Mouse (Mus musculus): ENCODE results near the gene Olfr45.

DNA sequence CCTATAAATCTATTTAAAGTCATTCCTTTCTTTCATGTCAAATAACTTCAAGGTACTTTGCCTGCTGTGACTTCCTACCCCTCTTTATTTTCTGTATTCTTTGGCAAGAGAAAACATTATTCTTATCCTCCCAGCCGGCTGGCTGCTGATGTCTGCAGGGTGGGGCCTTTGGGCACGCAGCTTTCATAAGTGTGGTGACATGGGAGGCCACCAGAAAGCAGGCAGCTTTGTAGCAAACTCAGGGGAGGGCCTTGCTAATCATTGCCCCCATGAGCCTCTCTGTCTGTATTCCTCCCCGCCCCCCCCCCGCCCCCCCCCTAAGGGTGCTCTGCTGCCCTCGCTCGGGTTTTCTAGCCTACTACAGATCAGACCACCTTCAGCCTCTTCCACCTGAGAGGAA, 5.9 kb upstream of the Olfr45 start:
- TF ChIP-seq TAL1 (IDR thresholded peaks at IDR 0.05; ENCODE audit: low read length) (no peak), ZKSCAN1 (IDR thresholded peaks at IDR 0.05; ENCODE audit: low read depth, low read length) (no peak), NRF1 (IDR thresholded peaks at IDR 0.05; ENCODE audit: insufficient read depth, low read depth, low read length, poor library complexity, severe bottlenecking) (no peak), E2F4 (IDR thresholded peaks at IDR 0.05; ENCODE audit: borderline replicate concordance, low read depth, low read length) (no peak), POLR2A (IDR thresholded peaks at IDR 0.05; ENCODE audit: control insufficient read depth in 1 of 2, insufficient read depth in 1 of 2, low read depth in 1 of 2, low read length in 2 of 2, poor library complexity in 1 of 2) (no peak), CTCF (IDR thresholded peaks at IDR 0.05 in 2 of 3, conservative IDR thresholded peaks at IDR 0.05 in 1 of 3; ENCODE audit: control insufficient read depth in 1 of 3, insufficient read depth in 1 of 3, low read depth in 2 of 3, low read length in 3 of 3, poor library complexity in 1 of 3, severe bottlenecking in 1 of 3) (no peak), KAT2A (conservative IDR thresholded peaks at IDR 0.05; ENCODE audit: low read depth, low read length) (no peak), EP300 (IDR thresholded peaks at IDR 0.05; ENCODE audit: low read depth in 1 of 2, low read length in 2 of 2) (no peak), UBTF (IDR thresholded peaks at IDR 0.05; ENCODE audit: borderline replicate concordance, insufficient read depth, low read depth, low read length) (no peak), ELF1 (IDR thresholded peaks at IDR 0.05; ENCODE audit: low read depth, low read length) (no peak), TCF12 (IDR thresholded peaks at IDR 0.05; ENCODE audit: low read depth, low read length) (no peak)
